Mouse (Mus musculus): ENCODE results near the gene L1td1. TPM values are rescaled to one million over a fixed set of nuclear protein-coding genes. Genes with fewer than 3 reads are reported as not detected.

Gene L1td1
- total RNA-seq, 1 experiment from 2014 or later = not detected

DNA sequence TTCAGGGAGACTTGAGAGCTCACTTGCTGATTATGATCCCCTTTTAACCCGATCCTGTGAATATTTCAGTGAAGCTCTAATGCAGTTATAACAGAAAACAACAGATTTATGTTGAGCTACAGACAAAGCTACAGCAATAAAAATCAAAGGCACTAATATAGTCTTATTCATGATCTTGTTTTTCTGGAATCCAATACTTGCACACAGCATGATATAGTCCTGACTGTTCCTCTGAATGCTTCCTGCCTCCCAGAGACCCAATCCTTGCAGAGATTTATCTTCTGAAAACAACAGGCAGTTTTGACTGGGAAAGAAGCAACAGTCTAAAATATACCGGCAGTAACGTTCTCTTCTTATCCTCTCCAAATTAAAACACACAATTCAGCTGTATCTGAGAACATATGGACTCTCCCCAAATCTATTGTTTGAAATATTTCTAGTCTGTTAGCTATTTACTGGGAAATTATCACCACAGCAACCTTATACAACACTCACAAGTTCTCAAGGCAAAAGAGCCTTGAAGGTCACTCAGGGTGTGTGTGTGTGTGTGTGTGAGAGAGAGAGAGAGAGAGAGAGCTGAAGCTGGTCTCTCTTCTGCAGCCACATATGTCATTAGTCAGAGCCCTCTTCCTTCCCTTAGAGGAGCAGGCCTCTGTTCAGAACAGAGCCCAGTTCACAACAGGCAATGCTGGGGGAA lies 16.8 kb downstream of the L1td1 start:
- DNase-seq = no peak

DNA sequence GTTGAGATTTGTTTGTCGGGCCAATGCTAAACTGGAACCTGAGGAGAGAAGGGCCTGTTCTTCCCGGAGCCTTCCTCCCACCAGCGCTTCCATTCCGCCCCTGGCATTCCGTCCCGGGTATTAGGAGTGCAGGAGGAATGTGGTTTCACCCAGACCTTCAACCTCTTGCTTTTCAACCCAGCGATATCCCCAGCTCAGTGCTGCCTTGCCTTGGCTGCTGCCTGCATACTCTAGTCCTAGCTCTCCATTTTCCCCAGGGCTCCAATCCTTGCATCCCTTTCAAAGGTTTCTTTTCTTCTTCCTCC lies 17.3 kb downstream of the L1td1 start:
- peak; percentile 19 for DNase-seq

DNA sequence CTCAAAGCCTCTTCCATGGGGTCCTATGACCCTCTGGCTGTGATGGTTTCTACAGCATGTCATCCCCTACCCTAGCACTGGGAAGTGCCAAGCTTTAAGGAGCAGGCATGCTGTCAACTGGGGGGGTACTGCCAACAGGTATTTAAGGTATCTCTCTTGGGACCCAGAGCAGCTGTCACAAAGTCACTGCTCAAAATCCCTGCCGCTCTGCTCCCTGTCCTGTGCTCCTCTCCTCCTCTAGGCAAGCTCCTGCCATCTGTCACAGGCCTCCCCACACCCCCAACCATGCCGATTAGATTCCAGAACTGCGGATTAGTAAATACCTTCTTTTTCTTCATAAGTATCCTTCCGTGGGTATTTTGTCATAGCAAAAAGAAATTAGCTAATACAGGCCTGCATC lies 27.9 kb downstream of the L1td1 start:
- DNase-seq = no peak

GRCm38 (mm10) chr4:98756141-98756540 lies 29.6 kb downstream of the L1td1 start:
- no peak for DNase-seq

GRCm38 (mm10) chr4:98758012-98758821 lies 31.7 kb downstream of the L1td1 start:
- DNase-seq = no peak

DNA sequence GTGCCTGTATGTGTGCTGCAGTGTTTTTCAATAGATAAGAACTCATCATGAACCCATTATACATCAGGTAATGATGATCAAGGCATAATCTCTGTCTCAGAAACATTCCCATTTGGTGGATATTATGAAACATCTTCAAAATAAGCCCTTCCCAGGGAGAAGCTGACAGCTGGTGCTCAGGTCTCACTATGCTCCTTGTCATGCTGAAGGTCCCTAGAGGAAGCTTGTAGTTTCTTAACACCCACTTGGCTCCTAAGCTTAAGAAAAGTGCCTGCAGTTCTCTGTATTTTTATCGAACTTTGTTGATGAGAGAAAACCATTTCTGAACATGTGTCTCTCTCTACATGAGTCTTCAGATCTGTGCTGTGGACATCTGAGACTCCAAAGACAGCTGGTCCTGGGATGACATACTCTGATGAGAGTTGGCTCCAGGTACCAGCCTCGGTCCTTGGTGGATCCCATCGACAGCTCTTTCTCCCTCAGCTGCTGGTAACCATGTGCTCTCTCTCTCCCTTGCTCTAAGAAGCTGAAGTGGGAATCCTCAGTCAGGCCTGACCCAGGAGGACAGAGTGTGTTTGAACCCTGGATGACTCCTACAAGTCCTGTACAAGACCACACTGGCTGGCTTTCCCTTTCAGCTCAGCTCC lies 32.5 kb downstream of the L1td1 start:
- no peak for DNase-seq

GRCm38 (mm10) chr4:98767134-98768133 lies 40.9 kb downstream of the L1td1 start:
- DNase-seq = no peak

DNA sequence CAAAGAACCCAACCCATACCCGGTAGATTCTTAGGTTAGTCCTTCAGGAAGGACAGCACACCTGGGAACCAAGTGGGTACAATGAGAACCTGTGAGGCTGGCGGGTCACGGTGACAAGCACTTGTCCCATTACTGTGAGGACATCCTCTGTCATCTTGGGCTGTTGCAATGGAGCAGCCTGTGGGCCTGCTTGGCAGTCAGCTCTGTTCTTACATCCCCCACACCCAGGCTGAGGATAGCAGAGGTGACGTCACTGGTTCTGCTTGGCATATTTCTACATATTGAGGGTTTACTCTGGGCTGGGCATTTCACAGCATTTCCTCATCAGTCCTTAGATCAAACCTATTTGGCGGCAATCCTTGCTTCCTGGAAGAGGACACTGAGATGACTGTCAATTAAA lies 47.3 kb downstream of the L1td1 start:
- DNase-seq = no peak

- DNase-seq = no peak
These were observed 50.3 kb downstream of the L1td1 start for GRCm38 (mm10) chr4:98776721-98777427.

- DNase-seq = no peak
These were observed 50.9 kb downstream of the L1td1 start for GRCm38 (mm10) chr4:98777464-98777863.

- DNase-seq = no peak
These were observed 51.7 kb downstream of the L1td1 start for GRCm38 (mm10) chr4:98778219-98778618.

- no peak for DNase-seq
These were observed 59.3 kb downstream of the L1td1 start for GRCm38 (mm10) chr4:98785851-98786250.

GRCm38 (mm10) chr4:98786281-98786680 lies 59.7 kb downstream of the L1td1 start:
- no peak for DNase-seq

Other genes starting within 250 kb of the L1td1 start
- 2.3 and 2.4 TPM in 2 replicates for gene Kank4, start 90.8 kb downstream of the L1td1 start, total RNA-seq (2021)
- gene I0C0044D17Rik, start 97.1 kb downstream of the L1td1 start, total RNA-seq (2021) = not detected in 2 replicates
- 40.8 and 43.5 TPM in 2 replicates for gene Usp1, start 197.1 kb downstream of the L1td1 start, total RNA-seq (2021)

Measured in adrenal gland, postnatal 14 days (tissue).